Mouse (Mus musculus) lung, embryonic 14.5 days (tissue): ENCODE results near the gene Dab2ip. TPM values are rescaled to one million over a fixed set of nuclear protein-coding genes. Genes with fewer than 3 reads are reported as not detected.

Experiments
- ATAC-seq: fragments of 200-750 bp; cut with Nextera tagmentation; 2 replicates; pipeline ENCODE4 v1.8.0; 2017; ENCODE audit warnings: mild to moderate bottlenecking, moderate TSS enrichment, moderate library complexity; ENCODE audit not compliant: insufficient read depth
- DNase-seq: peaks from one replicate; pipeline ENCODE4 v3.0.0-alpha.2; 2015
- H3K27ac ChIP-seq: fragments of 300-500 bp; sonication (generic); 2 replicates; pipeline ENCODE4 v1.5.1; 2014; ENCODE audit warnings: low read depth, mild to moderate bottlenecking, moderate library complexity
- H3K27me3 ChIP-seq: fragments of 300-500 bp; sonication (generic); 2 replicates; pipeline ENCODE4 v1.6.1; 2014; ENCODE audit warnings: low read length, control low read depth; ENCODE audit not compliant: insufficient read depth
- H3K36me3 ChIP-seq: fragments of 300-500 bp; sonication (generic); 2 replicates; pipeline ENCODE4 v1.6.1; 2014; ENCODE audit warnings: control low read depth; ENCODE audit not compliant: insufficient read depth
- H3K4me1 ChIP-seq: fragments of 300-500 bp; sonication (generic); 2 replicates; pipeline ENCODE4 v1.6.1; 2014; ENCODE audit warnings: antibody characterized with exemption, control low read depth; ENCODE audit not compliant: insufficient read depth
- H3K4me2 ChIP-seq: fragments of 300-500 bp; sonication (generic); 2 replicates; pipeline ENCODE4 v1.6.1; 2014; ENCODE audit warnings: mild to moderate bottlenecking
- H3K4me3 ChIP-seq: fragments of 300-500 bp; sonication (generic); 2 replicates; pipeline ENCODE4 v1.5.1; 2014; ENCODE audit warnings: low read depth, low read length
- H3K9ac ChIP-seq: fragments of 300-500 bp; sonication (generic); 2 replicates; pipeline ENCODE4 v1.6.1; 2014
- H3K9me3 ChIP-seq: fragments of 300-500 bp; sonication (generic); 2 replicates; pipeline ENCODE4 v1.6.1; 2016; ENCODE audit warnings: low read depth, low read length, control low read depth
- CTCF ChIP-seq: IDR thresholded peaks from 2 replicates; pipeline ENCODE4 v1.5.1; 2016; ENCODE audit warnings: antibody characterized with exemption, low read depth
- WGBS: fragments of 180-500 bp; shearing (Covaris S2); extraction: QIAGEN DNeasy Blood & Tissue Kit; methylation state at CpG from one replicate; pipeline ENCODE4 v1.1.7; 2014; 5-methylcytosine and 5-hydroxymethylcytosine counted together
- polyA plus RNA-seq: library from polyadenylated mRNA; unstranded; fragments of >200 nt; fragmentation: Nextera tagmentation; extraction: Ambion mirVana; gene quantifications from 2 replicates; pipeline ENCODE4 v1.2.1, GENCODE M21; 2014

Gene Dab2ip
- polyA plus RNA-seq, 1 experiment from 2014 or later, result 61.4 TPM

DNA sequence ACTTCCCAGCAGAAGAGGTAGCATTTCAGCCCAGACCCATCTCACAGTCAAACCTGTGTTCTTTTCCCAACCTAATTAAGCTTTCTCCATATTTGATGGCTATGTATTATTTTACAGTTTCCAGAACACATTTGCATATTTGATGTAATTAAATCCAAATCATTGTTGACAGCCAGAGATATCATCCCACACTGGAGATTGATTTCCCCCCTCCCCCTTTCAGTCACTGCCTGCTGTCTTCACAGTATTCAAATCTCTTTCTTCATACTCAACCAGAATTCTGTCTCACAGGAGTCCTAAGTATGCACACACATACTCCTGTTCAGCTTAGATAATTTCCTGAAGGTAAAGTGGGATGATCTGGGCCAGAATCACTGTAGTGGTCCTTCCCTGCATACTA lies 202.8 kb downstream of the Dab2ip start:
- ATAC-seq (no peak), DNase-seq (no peak)
- TF ChIP-seq CTCF, result no peak
- Histone ChIP-seq H3K27me3 (no peaks in the 10 kb centered on the region), H3K4me1 (no peaks in the 10 kb centered on the region), H3K4me3 (no peak overlapping the region), H3K27ac (no peak overlapping the region), H3K9me3 (no peaks in the 10 kb centered on the region), H3K36me3 (no peaks in the 10 kb centered on the region), H3K4me2 (no peak overlapping the region), H3K9ac (no peak overlapping the region)

DNA sequence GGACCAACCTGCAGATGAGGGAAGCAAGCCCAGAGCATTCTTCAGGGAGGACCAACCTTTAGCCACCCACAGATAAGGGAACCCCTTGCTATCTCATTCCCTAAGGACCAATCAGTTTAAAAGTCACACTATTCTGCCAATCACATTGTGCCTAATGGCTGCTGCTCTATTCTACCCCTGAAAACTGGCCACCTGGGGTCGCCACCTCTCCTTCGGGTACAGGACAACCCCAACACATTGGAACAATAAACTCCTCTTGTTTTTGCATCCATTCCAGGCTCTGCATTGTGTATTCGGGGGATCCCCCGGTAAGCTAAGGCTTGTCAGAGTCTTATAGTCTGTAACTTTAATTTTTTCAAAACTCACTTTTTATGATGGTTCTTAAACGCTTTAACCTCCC lies 203.4 kb downstream of the Dab2ip start:
- Histone ChIP-seq H3K27ac (no peak overlapping the region), H3K4me1 (no peaks in the 10 kb centered on the region), H3K4me2 (no peak overlapping the region), H3K9ac (no peak overlapping the region), H3K4me3 (no peak overlapping the region), H3K36me3 (no peaks in the 10 kb centered on the region), H3K9me3 (no peaks in the 10 kb centered on the region), H3K27me3 (no peaks in the 10 kb centered on the region)
- TF ChIP-seq CTCF, result peak; percentile 30
- 81% methylated on average over 5 of the region's 5 CpGs for WGBS
- ATAC-seq (no peak), DNase-seq (no peak)

DNA sequence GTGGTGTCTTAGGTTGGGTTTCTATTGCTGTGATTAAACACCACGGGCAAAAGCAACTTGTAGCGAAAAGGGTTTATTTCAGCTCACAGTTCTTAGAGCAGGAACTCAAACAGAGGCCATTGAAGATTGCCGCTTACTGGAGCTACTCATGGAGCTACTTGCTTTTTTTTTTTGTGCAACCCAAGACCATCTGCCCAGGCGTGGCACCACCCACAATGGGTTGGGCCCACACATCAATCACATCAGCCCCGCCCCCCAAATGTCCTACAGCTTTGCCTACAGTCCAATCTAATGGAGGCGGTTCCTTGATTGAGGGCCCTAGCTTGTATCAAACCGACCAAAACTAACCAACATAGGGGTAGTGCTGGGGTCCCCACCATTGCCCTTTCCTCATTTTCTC lies 205.8 kb downstream of the Dab2ip start:
- H3K9ac ChIP-seq, result no peak overlapping the region
- no peaks in the 10 kb centered on the region for H3K4me1 ChIP-seq
- no peak overlapping the region for H3K27ac ChIP-seq
- no peak for ATAC-seq
- TF ChIP-seq CTCF, result no peak
- no peaks in the 10 kb centered on the region for H3K9me3 ChIP-seq
- no peaks in the 10 kb centered on the region for H3K27me3 ChIP-seq
- 89% methylated on average over 7 of the region's 7 CpGs for WGBS
- H3K4me2 ChIP-seq, result no peak overlapping the region
- H3K36me3 ChIP-seq, result no peaks in the 10 kb centered on the region
- H3K4me3 ChIP-seq, result no peak overlapping the region
- no peak for DNase-seq

DNA sequence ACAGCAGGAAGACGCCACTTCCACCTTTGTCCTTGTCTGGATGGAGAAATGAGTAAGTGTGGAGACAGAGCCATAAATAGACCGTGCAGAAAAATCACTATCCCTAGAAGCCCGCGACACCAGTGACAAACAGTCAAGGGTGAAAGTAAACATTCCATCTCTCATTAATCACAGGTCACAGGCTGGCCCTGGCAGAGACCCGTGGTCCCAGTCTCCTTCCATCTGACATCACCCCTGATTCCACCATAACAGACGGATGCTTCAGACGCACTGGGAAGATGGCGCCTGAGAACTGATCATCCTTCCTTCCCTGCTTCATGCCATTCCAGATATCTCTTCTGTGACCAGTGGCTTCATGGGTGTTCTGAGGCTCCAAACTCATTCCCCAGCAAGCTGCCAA lies 206.3 kb downstream of the Dab2ip start:
- peak; percentile 32; the same call in 1 of the 2 replicates for ATAC-seq

DNA sequence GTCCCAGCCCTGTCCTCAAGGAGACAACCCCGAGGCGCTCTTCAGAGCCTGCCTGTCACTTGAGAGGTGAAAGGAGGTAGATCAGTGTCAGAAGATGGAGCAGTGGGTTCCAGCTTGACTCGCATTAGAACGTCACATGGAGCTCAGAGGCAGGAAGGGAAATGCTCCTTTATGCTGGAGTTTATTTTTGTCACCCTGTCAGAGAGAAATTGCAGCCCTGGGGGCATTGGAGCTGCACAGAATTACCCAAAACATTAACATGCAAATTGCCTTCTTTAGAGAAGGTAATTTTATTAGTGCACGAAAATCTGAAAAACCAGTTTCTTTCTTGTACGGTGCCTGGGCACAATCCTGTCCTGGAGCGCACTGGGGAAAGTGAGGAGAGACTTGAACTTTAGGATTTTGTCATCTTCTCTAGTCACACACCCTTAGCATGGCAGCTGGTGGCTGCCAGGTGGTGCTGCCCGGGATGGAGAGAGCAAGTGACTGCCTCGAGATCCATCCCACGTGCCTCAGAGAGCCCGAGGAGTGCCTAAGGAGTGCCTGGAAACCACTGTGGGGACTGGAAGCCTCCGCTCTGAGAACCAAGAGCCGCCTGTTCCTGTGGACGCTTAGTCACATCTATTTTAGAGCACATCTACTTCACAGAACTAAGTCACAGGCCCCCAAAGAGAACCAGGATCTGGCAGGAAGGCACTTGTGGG lies 209.9 kb downstream of the Dab2ip start:
- Histone ChIP-seq H3K27me3 (no peaks in the 10 kb centered on the region), H3K9ac (no peak overlapping the region), H3K4me3 (no peak overlapping the region), H3K4me1 (no peaks in the 10 kb centered on the region), H3K9me3 (no peaks in the 10 kb centered on the region), H3K4me2 (no peak overlapping the region), H3K27ac (no peak overlapping the region), H3K36me3 (no peaks in the 10 kb centered on the region)
- no peak for TF ChIP-seq CTCF
- WGBS, result 36% methylated on average over 14 of the region's 14 CpGs
- no peak for DNase-seq
- ATAC-seq, result no peak; the same call in 1 of the 2 replicates

More for the DNA sequence above, 206.3 kb downstream of the Dab2ip start:
- no peak for TF ChIP-seq CTCF
- H3K4me1 ChIP-seq, result no peaks in the 10 kb centered on the region
- H3K27me3 ChIP-seq, result no peaks in the 10 kb centered on the region
- H3K4me2 ChIP-seq, result 0 out of 2 replicates have a peak overlapping the region, but pooled peaks have one; percentile 7
- H3K27ac ChIP-seq, result no peak overlapping the region
- peak; percentile 41 for DNase-seq
- WGBS, result 18% methylated on average over 8 of the region's 8 CpGs
- no peak overlapping the region for H3K9ac ChIP-seq
- no peaks in the 10 kb centered on the region for H3K9me3 ChIP-seq
- no peaks in the 10 kb centered on the region for H3K36me3 ChIP-seq
- H3K4me3 ChIP-seq, result no peak overlapping the region

DNA sequence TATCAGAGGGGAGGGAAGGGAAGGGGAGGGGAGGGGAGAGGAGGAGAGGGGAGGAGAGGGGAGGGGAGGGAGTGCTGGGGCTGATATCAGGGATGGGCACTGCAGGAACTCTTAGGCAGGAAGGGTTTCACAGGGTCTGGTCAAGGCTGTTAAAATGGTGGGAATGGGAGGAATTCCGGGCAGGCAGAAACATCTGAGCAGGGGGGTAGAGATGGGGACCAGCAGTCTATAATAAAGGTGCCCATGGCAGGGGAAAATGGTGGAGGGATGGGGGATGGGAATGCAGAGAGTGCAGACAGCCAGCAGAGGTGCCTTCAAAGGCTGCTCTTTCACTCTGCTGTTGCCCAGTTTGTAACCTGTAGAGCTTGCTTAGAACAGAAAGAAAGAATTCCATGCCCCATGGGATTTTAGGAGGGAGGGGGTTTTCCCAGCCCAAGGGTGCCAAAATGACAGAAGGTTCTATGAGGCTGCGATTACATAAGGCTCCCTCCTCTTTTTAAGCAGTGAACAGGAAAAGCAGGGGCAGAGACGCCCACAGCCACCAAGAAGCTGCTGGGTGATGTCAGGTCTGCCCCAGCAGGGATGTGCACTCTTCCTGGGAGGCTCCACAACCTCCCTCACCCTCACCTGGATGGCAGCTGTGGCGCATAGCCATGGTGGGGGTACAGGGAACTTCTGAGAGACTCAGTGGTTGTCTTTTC lies 210.6 kb downstream of the Dab2ip start:
- H3K27ac ChIP-seq, result no peak overlapping the region
- ATAC-seq (no peak), DNase-seq (no peak)
- no peak overlapping the region for H3K9ac ChIP-seq
- no peak for TF ChIP-seq CTCF
- no peak overlapping the region for H3K4me2 ChIP-seq
- no peaks in the 10 kb centered on the region for H3K27me3 ChIP-seq
- H3K9me3 ChIP-seq, result no peaks in the 10 kb centered on the region
- H3K4me1 ChIP-seq, result no peaks in the 10 kb centered on the region
- H3K4me3 ChIP-seq, result no peak overlapping the region
- H3K36me3 ChIP-seq, result no peaks in the 10 kb centered on the region
- WGBS, result 37% methylated on average over 4 of the region's 4 CpGs

DNA sequence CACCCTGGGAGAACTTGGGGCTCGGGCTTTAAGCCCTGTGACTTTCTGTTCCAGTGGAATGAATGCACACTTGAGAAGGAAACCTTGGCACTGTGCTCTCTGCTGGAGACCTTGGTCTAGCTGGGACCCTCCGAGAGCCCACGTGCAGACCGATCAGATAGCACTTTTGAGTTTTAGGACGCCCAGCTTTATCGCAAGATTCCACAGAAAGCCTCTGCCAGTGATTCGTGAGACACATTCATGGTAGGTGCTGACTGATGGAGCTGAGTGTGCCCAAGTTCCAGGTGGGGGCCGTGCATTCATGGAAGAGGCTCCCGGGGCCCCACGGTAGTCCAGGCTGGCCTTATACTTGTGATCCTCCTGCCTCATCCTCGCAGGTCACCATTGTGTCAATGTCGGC lies 211.3 kb downstream of the Dab2ip start:
- WGBS, result 80% methylated on average over 12 of the region's 12 CpGs
- H3K4me3 ChIP-seq, result no peak overlapping the region
- no peak overlapping the region for H3K9ac ChIP-seq
- no peaks in the 10 kb centered on the region for H3K9me3 ChIP-seq
- DNase-seq (no peak), ATAC-seq (no peak)
- no peaks in the 10 kb centered on the region for H3K27me3 ChIP-seq
- no peaks in the 10 kb centered on the region for H3K36me3 ChIP-seq
- TF ChIP-seq CTCF, result no peak
- H3K27ac ChIP-seq, result no peak overlapping the region
- no peak overlapping the region for H3K4me2 ChIP-seq
- no peaks in the 10 kb centered on the region for H3K4me1 ChIP-seq
